Mouse (Mus musculus) frontal cortex, postnatal 25 days (tissue): ENCODE results near the gene Tnfrsf18.

Source experiments
- DNase-seq, 2 experiments: peaks; one replicate each; pipeline ENCODE4 v3.0.0; 2022; ENCODE audit warnings: low spot score in 2 of 2

Tnfrsf18 gene

DNA sequence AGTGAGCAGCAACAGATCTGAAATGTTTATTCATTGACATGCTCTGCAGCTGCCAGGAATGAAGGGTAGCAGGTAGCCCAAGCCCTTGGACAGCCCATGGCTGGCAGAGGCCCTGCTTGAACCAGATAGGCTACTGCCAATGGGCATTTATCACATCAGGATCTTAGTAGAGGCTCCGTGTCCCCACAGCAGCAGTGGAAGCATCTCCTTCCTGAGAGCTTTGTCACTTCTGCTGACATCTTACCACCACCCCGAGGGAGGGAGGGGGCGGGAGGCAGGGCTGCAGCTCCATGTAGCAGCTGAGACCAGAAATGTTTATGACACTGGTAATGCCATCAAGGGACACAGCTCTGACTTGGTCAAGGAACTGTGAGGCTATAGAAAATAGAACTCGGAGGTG lies 6.9 kb downstream of the Tnfrsf18 start:
- DNase-seq = no peak

DNA sequence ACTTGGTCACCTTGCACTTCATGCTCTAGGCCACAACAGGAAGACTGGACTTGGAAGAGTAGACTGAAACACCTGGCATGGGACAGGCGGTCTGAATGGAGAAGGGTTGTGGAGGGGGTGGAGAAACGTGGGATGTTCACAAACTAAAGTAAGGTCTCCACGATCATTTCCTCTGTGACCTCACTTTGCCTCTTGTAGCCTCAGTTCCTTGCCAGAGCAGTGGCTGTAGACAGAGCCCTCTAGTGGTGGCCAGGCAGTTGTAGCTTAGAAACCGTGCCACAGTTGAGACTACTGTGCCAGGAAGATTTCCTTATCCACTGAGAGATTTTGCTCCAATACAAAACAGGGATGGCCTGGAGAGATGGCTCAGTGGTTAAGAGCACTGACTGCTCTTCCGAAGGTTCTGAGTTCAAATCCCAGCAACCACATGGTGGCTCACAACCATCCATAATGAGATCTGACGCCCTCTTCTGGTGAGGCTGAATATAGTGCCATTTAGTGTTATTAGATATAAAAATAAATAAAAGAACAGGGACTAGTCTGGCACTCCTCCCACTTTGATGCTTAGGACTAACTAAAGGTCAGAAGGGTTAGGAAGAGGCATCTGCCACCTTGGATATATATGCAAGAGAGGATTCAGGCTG lies 7.6 kb downstream of the Tnfrsf18 start:
- DNase-seq = no peak

DNA sequence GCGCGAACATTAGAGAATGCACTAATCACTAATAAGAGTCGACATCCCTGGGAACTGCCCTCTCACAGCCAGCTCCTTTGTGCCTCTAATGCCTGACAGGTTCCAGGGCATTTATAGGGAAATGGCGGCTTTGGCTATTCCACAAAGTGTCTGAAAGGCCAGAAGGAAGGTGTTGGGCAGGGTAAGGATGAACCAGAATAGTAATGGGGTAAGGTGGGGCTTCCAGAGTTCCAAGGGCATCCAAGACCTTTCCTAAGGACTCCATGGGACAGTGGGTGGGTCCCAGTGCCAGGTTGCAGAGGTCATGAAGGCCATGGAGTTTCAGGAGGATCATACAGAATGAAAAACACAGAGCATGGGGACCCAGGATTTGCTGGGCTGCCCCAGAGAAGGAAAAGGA lies 8.3 kb downstream of the Tnfrsf18 start:
- DNase-seq = no peak

DNA sequence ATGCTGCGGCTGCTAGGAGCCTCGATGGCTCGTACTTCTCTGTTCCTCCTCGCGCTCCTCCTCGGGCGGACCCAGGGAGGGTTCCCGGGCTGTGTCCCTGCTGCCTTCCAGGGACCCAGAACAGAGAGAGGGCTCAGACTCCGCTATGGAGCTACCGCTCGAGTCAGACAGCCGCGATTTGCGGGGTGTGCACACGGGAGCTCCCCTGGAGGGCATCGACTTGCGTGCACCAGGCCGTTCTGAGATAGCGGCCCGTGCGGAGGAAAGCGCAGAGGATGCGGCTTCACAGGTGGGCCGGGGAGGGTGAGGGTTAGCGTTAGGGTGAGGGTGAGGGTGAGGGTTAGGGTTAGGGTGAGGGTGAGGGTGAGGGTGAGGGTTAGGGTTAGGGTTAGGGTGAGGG lies 8.9 kb downstream of the Tnfrsf18 start:
- DNase-seq = no peak

DNA sequence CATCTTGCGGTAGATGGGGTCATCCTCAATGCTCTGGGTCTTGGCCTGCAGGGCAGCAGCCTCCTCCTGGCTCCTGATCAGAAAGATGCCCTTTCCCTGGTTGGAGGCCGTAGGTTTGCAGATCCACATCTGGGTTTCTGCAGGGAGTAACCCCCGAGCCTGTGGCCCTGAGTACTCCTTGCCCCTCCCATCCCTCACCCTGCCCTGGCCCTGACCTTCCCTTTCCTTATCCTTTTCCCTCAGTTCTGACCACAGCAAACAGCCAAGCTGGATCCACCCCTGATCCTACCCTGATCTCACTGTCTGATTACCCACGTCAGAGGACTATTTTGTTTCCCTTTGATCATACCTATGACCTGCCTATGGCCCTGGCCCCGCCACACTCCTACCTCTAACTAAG lies 18.8 kb downstream of the Tnfrsf18 start:
- no peak for DNase-seq

DNA sequence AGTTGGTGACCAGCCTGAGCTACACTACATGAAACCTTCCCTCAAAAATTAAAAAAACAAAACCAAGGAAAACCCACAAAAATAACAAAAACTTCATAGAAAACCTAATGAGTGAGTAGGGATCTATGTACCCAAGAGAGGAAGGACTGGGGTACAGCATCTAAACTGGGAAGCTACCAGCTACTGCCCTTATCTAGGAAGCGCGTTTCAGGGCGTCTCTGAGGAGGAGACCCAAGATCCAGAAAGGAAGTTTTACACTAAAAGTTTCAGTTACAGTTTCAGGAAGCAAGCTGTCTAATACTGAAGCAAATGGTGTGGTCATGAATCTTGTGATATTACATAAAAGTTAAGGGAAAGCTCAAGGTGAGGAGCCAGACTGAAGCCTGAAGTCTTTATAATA lies 23.8 kb downstream of the Tnfrsf18 start:
- DNase-seq = no peak

DNA sequence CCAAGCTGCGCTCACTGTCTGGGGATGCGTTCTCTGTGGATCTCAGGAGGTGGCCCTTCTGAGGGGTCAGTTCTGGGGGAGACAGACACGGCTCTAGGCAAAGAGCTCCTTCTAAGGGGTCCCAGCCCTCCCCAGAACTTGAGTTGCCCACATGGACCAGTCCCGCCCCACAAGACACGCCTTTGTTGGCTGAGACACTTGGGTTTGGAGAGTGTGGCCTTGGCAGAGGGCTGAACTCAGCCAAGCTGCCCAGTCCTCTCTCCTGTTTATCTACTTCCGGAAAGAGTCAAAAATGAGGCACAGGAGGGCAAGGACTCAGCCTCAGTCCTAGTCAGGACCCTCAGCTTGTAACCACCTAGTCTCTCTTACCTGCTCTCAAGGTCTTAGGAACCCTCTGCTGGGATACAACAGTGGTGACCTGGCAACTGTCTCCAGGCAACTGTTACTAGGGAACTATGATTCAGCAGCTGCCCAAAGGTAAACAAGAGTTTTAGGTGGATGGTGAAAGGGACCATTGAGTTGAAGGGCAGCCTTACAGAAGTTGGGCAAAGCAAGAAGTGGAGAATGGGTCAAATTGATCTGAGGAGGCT lies 24.5 kb downstream of the Tnfrsf18 start:
- DNase-seq = no peak

DNA sequence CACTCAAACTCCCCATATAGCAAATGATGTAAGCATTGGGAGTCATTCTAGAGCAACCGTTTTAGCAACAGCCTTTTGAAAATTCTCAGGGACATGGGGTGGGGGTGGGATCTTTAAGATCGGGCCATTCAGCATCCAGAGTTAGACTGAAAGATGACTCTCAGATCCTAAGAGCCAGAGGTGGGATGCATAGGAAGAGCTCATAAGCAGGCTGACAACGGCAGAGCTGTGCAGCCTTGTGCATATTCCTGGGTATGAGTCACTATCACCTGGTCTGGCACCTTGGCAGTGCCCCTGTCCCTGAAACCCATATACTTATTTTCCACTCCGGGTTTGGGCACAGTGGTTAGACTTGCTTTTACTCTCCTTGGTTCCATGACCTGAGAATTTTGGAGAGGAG lies 27.1 kb downstream of the Tnfrsf18 start:
- DNase-seq = no peak

DNA sequence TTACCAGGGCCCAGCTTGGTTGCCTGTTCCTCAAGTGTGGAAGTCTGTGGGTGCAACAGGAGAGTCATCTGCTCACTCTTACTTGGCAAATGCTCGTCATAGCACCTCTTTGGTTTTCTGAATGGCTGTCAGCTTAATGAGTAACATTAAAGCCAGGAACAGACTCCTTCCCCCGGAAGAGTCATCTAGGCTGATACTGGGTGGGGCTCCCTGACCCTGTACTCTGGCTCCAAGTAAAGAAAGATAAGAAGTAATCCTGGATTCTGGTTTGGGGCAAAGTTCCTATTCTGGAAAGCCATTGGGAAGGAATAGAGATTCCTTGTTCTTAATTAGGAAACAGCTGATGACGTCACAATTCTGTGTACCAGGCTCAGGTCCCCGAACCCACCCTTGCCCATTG lies 28.2 kb downstream of the Tnfrsf18 start:
- no peak for DNase-seq

DNA sequence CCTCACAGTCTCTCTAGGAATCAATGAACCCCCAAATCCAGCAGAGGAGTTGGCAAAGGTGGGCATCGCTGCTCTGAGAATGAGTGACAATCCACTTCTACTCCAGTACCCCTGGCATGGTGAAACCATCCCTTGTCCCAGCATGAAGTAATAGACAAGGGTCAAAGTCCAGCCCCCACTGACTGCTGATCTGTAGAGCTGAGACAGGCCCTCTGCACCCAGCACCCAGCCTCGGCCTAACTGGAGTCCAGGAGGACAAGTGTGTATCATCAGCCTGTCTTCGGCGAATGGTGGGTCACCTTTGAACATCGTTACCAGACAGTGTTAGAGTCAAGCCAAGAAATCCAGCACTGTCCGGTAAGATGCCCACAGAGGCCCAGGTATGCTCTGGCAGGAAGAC lies 28.6 kb downstream of the Tnfrsf18 start:
- DNase-seq = no peak

DNA sequence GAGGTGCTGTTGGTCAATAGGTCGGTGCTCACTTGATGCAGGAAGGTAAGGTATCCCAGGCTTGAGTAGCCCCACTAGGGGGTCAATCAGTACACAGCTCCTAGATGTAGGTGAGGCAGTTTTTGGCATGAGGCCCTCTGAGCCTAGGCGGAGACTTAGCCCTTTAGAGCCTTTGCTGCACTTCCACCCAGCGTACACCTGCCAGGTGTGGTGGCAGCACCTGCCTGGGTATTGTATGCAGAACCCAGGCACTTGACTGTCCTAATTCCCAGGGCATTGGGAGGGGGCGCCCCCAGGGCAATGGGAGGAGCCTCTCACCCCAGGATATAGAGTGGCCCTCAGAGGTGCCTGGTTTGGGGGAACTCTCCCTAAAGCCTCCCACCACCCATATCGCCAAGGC lies 29.2 kb downstream of the Tnfrsf18 start:
- DNase-seq = no peak

DNA sequence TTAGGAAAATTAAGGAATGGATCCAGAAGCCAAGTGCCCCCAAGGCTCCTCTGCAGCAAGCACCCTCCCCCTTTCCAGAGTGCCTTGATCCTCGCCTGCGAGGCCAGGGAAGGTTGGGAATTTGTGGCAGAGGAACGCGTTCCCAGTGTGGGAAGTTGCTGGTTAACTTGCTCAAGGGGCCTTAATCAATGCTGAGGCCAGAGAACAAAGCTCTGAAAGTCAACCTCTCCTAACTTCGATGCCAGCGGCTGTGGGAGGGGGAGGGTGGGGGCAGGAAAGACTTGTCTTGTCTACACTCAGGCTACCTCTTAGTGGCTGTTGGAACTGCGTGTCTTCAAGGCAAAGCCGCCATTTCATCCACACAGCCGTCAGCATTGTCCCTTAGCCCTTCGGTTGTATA lies 31.7 kb downstream of the Tnfrsf18 start:
- DNase-seq = no peak

DNA sequence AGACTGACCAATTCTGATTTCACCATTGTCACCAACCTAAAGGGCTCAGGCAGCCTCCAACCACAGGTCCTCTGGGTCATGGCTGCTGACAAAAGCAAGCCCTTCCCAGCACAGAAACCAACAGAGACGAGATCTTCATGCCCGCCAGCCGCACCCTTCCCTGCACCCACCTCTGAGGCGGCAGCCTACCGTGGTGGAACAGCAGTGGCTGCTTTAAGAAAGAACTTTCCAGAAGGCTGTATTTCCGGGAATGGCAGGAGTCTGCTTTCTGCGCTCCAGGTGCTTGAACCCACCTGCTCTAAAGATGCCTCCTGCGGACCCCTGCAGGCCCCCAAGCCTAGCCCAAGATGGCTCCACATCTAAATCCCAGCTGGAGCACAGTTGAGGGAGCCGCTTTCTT lies 32.9 kb downstream of the Tnfrsf18 start:
- no peak for DNase-seq

DNA sequence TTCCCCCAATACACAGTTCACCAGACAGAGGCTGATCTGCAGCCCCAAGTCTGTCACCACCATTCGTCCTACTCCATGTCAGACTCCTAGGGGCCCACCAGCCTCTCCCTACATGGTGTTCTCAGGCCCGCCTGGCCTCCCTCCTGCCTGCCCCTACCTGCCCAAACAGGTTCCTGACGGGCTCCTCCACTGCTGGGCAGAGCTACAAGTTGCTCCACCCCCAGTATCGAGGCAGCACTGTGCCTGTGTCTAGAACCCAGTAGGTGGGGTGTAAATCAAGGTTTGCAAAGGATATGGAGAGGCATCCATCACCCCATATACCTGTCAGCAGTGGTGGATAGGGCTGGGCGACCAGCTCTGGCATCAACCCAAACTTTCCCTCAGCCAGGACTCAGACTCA lies 33.3 kb downstream of the Tnfrsf18 start, which contains the start of gene Ttll10:
Ttll10 (minus strand) TSS at position 154 of the 400 bp plus-strand sequence.
- DNase-seq = no peak

DNA sequence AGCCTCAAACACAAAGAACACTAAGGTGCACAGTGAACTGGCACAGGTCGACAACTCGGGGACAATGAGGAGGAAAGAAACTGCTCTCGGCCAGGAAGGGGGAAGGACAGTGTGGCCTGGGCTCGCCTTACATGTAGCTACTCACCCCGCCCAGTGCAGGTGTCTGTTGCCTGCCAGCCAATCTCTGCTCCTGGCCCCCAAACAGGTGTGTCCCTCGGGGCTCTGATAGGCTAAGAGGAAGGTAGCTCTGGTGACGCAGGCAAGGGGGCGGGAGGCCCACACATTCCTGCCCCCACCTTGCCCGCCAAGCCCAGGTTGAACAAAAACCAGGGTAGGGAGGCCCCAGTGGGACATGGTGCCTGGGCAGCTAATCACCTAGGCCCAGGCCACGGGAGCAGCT lies 33.7 kb downstream of the Tnfrsf18 start:
- no peak for DNase-seq

DNA sequence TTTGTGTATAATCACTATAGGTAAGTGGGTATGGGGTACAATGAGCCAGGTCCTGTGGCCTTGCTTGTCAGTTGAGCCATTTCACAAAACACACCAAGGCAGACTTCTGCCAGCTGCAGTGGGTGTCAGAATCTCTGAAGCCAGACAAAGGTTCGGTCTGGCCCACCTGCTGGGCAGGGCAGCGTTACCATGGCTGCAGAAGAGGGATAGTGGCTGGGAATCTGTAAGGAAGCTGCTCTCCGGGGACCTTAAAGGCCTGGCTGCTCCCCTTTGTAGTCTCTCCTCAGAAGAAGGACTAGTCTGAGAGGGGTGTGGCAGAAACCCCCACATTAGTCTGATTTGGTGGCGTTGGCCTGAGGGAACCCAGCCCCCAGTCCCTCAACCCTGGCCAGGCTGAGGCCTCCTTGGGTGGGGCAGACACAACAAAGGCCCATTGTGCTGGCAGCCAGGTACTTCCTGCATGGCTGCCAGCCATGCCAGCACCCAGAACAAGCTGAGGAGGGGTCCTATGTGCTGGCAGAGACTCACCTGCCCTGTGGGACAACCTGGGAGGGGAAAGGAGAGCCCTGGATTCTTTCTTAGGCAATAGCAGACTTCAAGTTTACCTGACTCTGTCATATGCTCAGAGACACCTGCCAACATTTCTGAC lies 38.0 kb downstream of the Tnfrsf18 start:
- no peak for DNase-seq

DNA sequence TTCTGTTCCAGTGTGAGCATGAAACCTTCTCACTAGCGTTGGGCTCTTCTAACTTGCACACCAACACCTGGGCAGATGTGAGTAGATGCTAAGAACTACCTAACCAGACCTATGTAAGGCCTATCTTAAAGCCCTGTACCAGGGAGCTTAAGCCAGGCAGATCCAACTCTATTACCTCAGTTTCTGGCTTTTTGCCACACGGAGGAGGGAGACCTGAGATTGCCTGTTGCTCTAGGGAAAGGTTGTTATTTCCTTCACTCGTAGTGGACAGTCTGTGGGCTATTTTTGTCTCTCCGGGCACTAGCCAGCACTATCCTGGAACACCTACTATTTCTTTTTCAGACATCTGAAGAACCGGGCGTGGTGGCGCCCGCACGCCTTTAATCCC lies 38.5 kb downstream of the Tnfrsf18 start:
- no peak for DNase-seq

DNA sequence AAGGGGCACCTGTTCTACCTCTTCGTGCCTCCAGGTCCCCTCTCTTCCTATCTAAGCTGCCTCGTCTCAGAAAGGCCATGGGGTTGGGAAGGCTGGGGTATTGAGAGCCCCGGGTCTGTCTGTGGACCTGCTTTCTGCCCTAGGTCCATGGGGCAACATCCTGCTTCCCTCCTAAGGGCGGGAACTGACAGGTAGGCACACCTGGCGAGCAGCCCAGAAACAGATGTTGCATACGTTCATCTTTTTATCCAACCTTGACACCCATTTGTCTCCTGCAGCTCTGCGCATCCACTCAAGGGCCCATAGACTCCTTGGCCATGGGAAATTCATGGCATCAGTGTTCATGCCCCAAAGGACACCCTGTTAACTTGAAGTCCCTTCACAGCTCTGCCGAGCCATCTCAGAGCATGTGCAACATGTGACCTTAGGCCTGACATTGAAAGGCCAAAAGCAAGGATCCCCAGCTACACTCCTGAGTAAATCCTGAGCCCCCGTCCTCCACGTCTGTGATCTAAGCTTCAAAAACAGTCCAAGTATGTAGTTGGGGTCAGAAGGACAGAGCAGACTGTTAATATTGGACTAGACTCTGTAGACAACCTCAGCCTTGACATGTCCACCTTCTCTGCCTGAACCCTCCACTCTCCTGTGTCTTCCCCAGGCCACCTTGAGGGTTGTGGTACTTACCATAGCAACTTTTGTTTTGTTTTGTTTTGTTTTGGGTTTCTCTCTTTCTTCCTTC lies 39.4 kb downstream of the Tnfrsf18 start:
- no peak for DNase-seq

DNA sequence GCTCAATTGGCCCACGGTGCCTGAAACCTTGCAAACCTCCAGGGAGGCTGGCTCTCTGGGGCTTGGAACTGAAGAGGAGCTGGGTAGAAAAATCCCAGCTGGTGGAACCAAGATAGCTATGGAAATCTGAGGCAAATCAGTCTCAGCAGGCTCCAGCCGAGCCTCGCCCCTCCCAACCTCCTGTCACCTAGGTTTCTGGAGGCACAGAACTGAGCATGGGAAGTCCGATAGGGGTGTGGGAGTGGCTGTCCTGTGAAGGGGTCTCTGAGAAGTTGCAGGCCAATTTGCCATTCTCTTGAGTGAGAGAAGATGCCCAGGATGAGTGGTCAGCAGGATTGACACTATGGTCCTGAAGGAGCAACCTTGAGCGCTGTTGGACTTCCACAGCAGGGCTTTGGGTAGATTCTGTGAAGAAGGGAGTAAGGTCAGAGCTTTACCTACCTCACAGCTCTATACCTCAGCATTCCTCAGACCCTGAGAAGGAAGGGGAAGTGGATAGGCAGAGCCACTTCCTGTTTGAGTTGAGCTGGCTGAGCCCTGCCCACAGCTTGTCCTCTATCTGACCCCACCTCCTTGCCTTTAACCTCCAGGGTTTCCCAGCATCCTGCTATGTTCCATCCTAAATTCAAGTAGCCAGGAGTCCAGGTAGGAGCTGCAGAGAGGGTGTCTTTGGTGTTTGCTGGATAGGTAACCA lies 41.4 kb downstream of the Tnfrsf18 start:
- DNase-seq = no peak

DNA sequence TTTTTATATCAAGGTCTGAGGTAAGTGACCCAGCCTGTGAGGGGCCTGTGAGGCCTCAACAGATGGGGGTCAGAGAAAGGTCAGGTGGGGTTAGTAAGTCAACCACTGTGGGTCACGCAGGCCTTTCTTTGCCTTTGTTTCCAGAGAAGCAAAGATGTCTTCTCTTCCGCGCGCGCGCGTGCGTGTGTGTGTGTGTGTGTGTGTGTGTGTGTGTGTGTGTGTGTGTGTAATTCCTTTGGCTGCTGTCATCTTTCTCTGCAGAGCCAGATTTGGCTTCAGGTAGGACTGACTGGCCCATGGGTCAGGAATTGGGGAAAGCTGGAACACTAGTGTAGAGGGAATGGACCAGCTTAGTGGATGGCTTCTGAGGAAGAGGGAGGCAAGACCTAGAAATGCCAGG lies 43.7 kb downstream of the Tnfrsf18 start:
- no peak for DNase-seq

DNA sequence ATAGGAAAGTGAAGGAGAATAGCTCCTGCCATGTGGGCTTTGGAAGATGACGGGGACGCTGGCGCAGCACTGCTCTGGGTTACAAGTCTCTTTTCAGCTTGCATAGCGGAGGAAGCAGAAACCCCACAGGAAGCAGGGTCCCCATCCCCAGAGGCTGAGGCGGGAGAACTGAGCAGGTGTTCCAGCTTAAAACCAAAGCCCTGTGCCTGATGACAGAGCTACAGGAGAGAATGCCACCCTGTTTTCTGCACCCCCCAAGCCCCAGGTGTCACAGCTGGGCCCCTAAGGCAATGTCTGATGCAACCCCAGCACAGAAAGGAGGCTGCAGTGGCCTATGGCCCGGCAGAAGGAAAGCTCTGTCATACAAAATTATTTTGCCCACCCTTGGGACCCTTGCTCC lies 44.3 kb downstream of the Tnfrsf18 start:
- DNase-seq = no peak

DNA sequence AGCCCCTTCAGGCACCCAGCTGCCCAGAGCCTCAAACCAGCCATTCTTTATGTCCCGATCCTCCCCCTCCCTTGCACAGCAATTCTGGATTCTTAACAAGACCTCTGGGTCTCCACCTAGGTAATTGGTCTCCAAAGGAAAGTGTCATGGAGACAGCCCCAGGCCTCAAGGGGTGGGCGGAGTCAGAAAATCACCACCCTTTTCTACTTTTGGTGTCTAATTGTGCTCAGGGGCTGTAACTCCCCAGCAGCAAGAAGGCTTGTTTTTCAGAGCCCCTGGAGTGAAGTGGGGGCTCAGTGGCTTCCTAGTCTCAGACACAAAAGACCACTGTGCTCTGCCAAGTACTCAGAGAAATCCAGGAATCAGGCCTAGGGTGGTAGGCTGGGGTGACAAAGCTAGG lies 44.8 kb downstream of the Tnfrsf18 start:
- no peak for DNase-seq
